Comparison of ENCODE assay signal across 10 mouse cellular contexts in the genomic region with DNA sequence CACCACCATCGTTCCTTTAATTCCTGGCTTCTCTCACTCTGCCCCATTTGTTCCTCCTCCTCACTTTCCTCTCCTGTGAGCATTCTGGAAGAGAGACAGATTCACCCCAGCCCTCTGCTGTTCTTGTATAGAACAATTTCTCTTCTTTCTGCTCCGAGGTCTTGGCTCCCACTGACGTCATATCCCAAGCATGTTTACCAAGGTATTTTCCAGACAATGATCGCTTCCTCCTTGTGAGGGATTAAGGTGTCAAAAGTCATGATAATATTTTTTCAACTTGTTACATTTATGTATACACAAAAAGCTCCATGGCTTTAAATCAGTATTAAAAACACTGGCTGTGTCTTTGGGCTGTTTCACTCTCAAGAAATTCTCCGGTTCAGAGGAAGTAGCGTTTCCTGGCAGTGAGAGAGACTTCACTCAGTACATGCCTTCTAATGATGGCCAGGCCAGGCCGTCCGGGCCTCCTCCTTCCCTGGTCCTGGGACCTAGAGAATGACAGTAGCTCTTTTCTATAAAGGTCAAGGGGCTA.
DNase-seq lines count a peak whose midpoint lies in the region; ATAC-seq and TF ChIP-seq lines count a peak whose summit lies in the region.
"Had no signal": no experiment of that assay in that cellular context is flagged by ENCODE, and none has a peak within 500 bp of the region (broad histone marks: within the 10 kb centered on the region; RNA-seq: fewer than 3 reads in every experiment).

No protein-coding gene starts in this region.

- no peaks in the 10 kb centered on the region for H3K79me2 ChIP-seq in heart, adult 2 months (replicated peaks; ENCODE audit: control insufficient read depth, insufficient read depth, low read length)

- TF ChIP-seq CTCF in heart, adult 2 months (IDR thresholded peaks at IDR 0.05), result no peak

- H3K27me3 ChIP-seq in heart, embryonic 15.5 days, result no peaks in the 10 kb centered on the region
- H3K27me3 ChIP-seq in heart, adult 2 months (ENCODE audit: control insufficient read depth, insufficient read depth, low read length), result no peaks in the 10 kb centered on the region
- H3K27me3 ChIP-seq: liver, embryonic 12.5 days had no signal

- no peaks in the 10 kb centered on the region for H3K9me3 ChIP-seq in heart, embryonic 15.5 days (replicated peaks)
- H3K9me3 ChIP-seq: liver, embryonic 12.5 days had no signal

- DNase-seq in heart, adult 2 months, result no peak
- peak; percentile 29 for DNase-seq in lung, postnatal 10 days
- DNase-seq in lung, postnatal 14 days, result no peak
- peak; percentile 56 for DNase-seq in kidney, postnatal 10 days
- no peak for DNase-seq in urinary bladder, postnatal 10 days (ENCODE audit: low spot score)
- no peak for DNase-seq in left cerebral cortex, postnatal 36 days (ENCODE audit: low spot score in 2 of 2)
- DNase-seq: cerebellum, postnatal 25 days; right cerebral cortex, postnatal 4 days had no signal

- H3K27ac ChIP-seq in heart, embryonic 15.5 days, result no peak overlapping the region
- no peak overlapping the region for H3K27ac ChIP-seq in heart, adult 2 months
- H3K27ac ChIP-seq: liver, embryonic 12.5 days had no signal

- H3K36me3 ChIP-seq in heart, embryonic 15.5 days, result no peaks in the 10 kb centered on the region
- H3K36me3 ChIP-seq in heart, adult 2 months (ENCODE audit: control insufficient read depth, insufficient read depth, low read length), result no peaks in the 10 kb centered on the region
- H3K36me3 ChIP-seq: liver, embryonic 12.5 days had no signal

- no peak overlapping the region for H3K4me3 ChIP-seq in heart, embryonic 15.5 days
- H3K4me3 ChIP-seq in heart, adult 2 months, result no peak overlapping the region
- H3K4me3 ChIP-seq: liver, embryonic 12.5 days had no signal

- peaks cover 15% of the 10 kb centered on the region for H3K4me1 ChIP-seq in heart, embryonic 15.5 days (replicated peaks)
- H3K4me1 ChIP-seq in heart, adult 2 months (ENCODE audit: control insufficient read depth, insufficient read depth, low read length), result peaks cover 3% of the 10 kb centered on the region
- H3K4me1 ChIP-seq: liver, embryonic 12.5 days had no signal

- no peak overlapping the region for H3K9ac ChIP-seq in heart, embryonic 15.5 days
- no peak overlapping the region for H3K9ac ChIP-seq in heart, adult 2 months (ENCODE audit: low read depth, low read length)
- H3K9ac ChIP-seq: liver, embryonic 12.5 days had no signal

- intact Hi-C loops in heart, adult 2 months (cut with DNase I), result no loop called here
- intact Hi-C loops in left cerebral cortex, postnatal 36 days (cut with DNase I), result no loop called here

- 57% methylated on average over 8 of the region's 8 CpGs for WGBS in heart, embryonic 15.5 days
- 33% methylated on average over 8 of the region's 8 CpGs for WGBS in heart, adult 2 months

- no peak overlapping the region for H3K4me2 ChIP-seq in heart, embryonic 15.5 days
- H3K4me2 ChIP-seq: liver, embryonic 12.5 days had no signal

- no peak for TF ChIP-seq EP300 in heart, adult 2 months (IDR thresholded peaks at IDR 0.05; ENCODE audit: insufficient read depth, low read depth, low read length)

- TF ChIP-seq POLR2A in heart, adult 2 months (IDR thresholded peaks at IDR 0.05; ENCODE audit: insufficient read depth, low read depth, low read length), result no peak

- ATAC-seq in heart, embryonic 15.5 days (replicated peaks; ENCODE audit: insufficient number of reproducible peaks, insufficient read depth, low FRiP score, low read depth), result peak; percentile 55; the same call in 1 of the 2 replicates
- ATAC-seq: liver, embryonic 12.5 days had no signal

Comparison
In these comparisons a context has a peak if more than half of its experiments do, and no peak if none do; other contexts are left out.
1. DNase-seq: peak in lung, postnatal 10 days (single experiment) and kidney, postnatal 10 days (single experiment); none in heart, adult 2 months (0 of 2), lung, postnatal 14 days (single experiment), urinary bladder, postnatal 10 days (single experiment) and left cerebral cortex, postnatal 36 days (0 of 2).